Mouse (Mus musculus) heart, embryonic 16.5 days (tissue): ENCODE data around the gene Gm20683. TPM values are rescaled to one million over a fixed set of nuclear protein-coding genes. Genes with fewer than 3 reads are reported as not detected.

Experiments used
- ATAC-seq: fragments of 200-750 bp; cut with Nextera tagmentation; replicated peaks from 2 replicates; pipeline ENCODE4 v1.8.0; 2017; ENCODE audit warnings: moderate number of reproducible peaks; ENCODE audit not compliant: insufficient read depth, low FRiP score; ENCODE audit errors: extremely low read depth
- H3K27ac ChIP-seq: fragments of 300-500 bp; sonication (generic); 2 replicates; pipeline ENCODE4 v1.5.1; 2014; ENCODE audit warnings: mild to moderate bottlenecking, low read length, control low read depth, moderate library complexity
- H3K27me3 ChIP-seq: fragments of 300-500 bp; sonication (generic); 2 replicates; pipeline ENCODE4 v1.6.1; 2014; ENCODE audit warnings: low read length, mixed read lengths; ENCODE audit not compliant: control insufficient read depth, insufficient read depth
- H3K36me3 ChIP-seq: fragments of 300-500 bp; sonication (generic); 2 replicates; pipeline ENCODE4 v1.6.1; 2014; ENCODE audit not compliant: control insufficient read depth, insufficient read depth
- H3K4me1 ChIP-seq: fragments of 300-500 bp; sonication (generic); 2 replicates; pipeline ENCODE4 v1.6.1; 2014; ENCODE audit warnings: low read length, mixed read lengths; ENCODE audit not compliant: control insufficient read depth, insufficient read depth
- H3K4me2 ChIP-seq: fragments of 300-500 bp; sonication (generic); 2 replicates; pipeline ENCODE4 v1.6.1; 2014; ENCODE audit warnings: low read depth, mild to moderate bottlenecking, control low read depth, low read length
- H3K4me3 ChIP-seq: fragments of 300-500 bp; sonication (generic); 2 replicates; pipeline ENCODE4 v1.5.1; 2014; ENCODE audit warnings: mild to moderate bottlenecking, control low read depth, low read length
- H3K9ac ChIP-seq: fragments of 300-500 bp; sonication (generic); 2 replicates; pipeline ENCODE4 v1.6.1; 2014; ENCODE audit warnings: low read length, control low read depth
- H3K9me3 ChIP-seq: fragments of 300-500 bp; sonication (generic); replicated peaks from 2 replicates; pipeline ENCODE4 v1.6.1; 2016; ENCODE audit warnings: low read length; ENCODE audit not compliant: control insufficient read depth
- WGBS: fragments of 180-500 bp; shearing (Covaris S2); extraction: QIAGEN DNeasy Blood & Tissue Kit; methylation state at CpG from one replicate; pipeline ENCODE4 v1.1.7; 2014; 5-methylcytosine and 5-hydroxymethylcytosine counted together
- polyA plus RNA-seq: library from polyadenylated mRNA; unstranded; fragments of >200 nt; fragmentation: Nextera tagmentation; extraction: Ambion mirVana; gene quantifications from 2 replicates; pipeline ENCODE4 v1.2.1, GENCODE M21; 2015

Gene Gm20683
- polyA plus RNA-seq, 1 experiment from 2014 or later: 2.0 TPM

- peak; percentile 87 for ATAC-seq
Measured at GRCm38 (mm10) chr17:25868601-25869191, 27.1 kb upstream of the Gm20683 start, which contains the start of gene Mcrip2. Gene Mcrip2, minus strand, starts transcription at chr17:25868764.

GRCm38 (mm10) chr17:25867836-25868600, 26.5 kb upstream of the Gm20683 start:
- H3K36me3 ChIP-seq: no peaks in the 10 kb centered on the region
- no peaks in the 10 kb centered on the region for H3K9me3 ChIP-seq
- no peaks in the 10 kb centered on the region for H3K27me3 ChIP-seq
- WGBS: under 1% methylated on average over 42 of the region's 42 CpGs
- peaks cover 14% of the 10 kb centered on the region for H3K4me1 ChIP-seq
- peak overlapping the region; percentile 98 for H3K27ac ChIP-seq
- ATAC-seq: peak; percentile 56
- H3K9ac ChIP-seq: peak overlapping the region; percentile 97
- H3K4me3 ChIP-seq: peak overlapping the region; percentile 94
- peak overlapping the region; percentile 90 for H3K4me2 ChIP-seq

More at GRCm38 (mm10) chr17:25868601-25869191, 27.1 kb upstream of the Gm20683 start, which contains the start of gene Mcrip2:
- Histone ChIP-seq H3K4me2 (peak within 1 kb of the TSS; percentile 90), H3K9ac (peak within 1 kb of the TSS; percentile 97), H3K27me3 (no peaks in the 10 kb centered on the region), H3K27ac (peak within 1 kb of the TSS; percentile 98), H3K4me1 (peaks cover 14% of the 10 kb centered on the region), H3K9me3 (no peaks in the 10 kb centered on the region), H3K36me3 (no peaks in the 10 kb centered on the region), H3K4me3 (peak within 1 kb of the TSS; percentile 94)
- under 1% methylated on average over 24 of the region's 24 CpGs for WGBS

DNA sequence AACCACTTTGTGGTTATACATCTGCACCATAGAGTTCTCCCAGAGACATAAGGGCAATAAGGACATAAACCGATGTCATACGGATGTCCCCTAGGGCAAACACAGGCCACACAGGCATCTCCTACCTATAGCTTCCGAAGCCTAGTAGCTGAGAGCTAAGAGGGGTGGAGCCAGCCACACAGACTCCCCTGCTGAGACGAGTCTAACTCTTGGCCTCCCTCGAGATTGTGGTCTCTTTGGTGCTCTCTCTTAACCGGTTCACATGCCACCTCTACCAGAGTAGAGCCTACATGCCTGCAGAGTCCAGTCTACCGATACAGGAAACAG, 25.9 kb upstream of the Gm20683 start:
- no peaks in the 10 kb centered on the region for H3K9me3 ChIP-seq
- no peaks in the 10 kb centered on the region for H3K27me3 ChIP-seq
- peak overlapping the region; percentile 97 for H3K9ac ChIP-seq
- H3K4me2 ChIP-seq: peak overlapping the region; percentile 90
- no peak; the same call in 1 of the 2 replicates for ATAC-seq
- peak overlapping the region; percentile 94 for H3K4me3 ChIP-seq
- H3K27ac ChIP-seq: peak overlapping the region; percentile 98
- peaks cover 14% of the 10 kb centered on the region for H3K4me1 ChIP-seq
- WGBS: 8% methylated on average over 7 of the region's 7 CpGs
- H3K36me3 ChIP-seq: no peaks in the 10 kb centered on the region

DNA sequence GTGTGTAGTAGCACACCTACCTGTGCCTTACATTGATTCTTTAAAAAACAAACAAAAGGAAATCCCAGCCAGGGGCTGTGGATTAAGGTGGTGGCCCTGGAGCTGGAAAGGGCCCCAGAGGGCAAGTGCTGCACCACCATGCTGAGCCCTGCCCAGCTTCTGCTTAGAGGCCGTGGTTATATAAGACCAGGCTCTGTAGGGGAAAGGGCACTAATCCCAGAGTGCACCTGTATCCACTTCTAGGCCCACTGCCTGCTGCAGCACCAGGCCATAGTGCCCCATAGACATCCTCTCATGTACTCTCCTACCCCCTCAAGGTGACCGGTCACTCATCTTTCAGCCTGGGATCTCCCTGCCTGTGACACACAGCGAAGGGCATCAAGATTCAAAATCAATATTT, 24.6 kb upstream of the Gm20683 start:
- Histone ChIP-seq H3K4me1 (peaks cover 20% of the 10 kb centered on the region), H3K27me3 (no peaks in the 10 kb centered on the region), H3K4me2 (peak overlapping the region; percentile 90), H3K27ac (no peak overlapping the region), H3K9ac (peak overlapping the region; percentile 36; the same call in 1 of the 2 replicates), H3K9me3 (no peaks in the 10 kb centered on the region), H3K4me3 (peak overlapping the region; percentile 94), H3K36me3 (no peaks in the 10 kb centered on the region)
- ATAC-seq: no peak
- 91% methylated on average over 3 of the region's 3 CpGs for WGBS

- ATAC-seq: no peak
- WGBS: 89% methylated on average over 11 of the region's 11 CpGs
- H3K27ac ChIP-seq: no peak overlapping the region
- H3K4me3 ChIP-seq: no peak overlapping the region
- no peak overlapping the region for H3K9ac ChIP-seq
- H3K4me1 ChIP-seq: peaks cover 27% of the 10 kb centered on the region
- no peaks in the 10 kb centered on the region for H3K36me3 ChIP-seq
- no peaks in the 10 kb centered on the region for H3K9me3 ChIP-seq
- no peaks in the 10 kb centered on the region for H3K27me3 ChIP-seq
- H3K4me2 ChIP-seq: no peak overlapping the region
Measured at GRCm38 (mm10) chr17:25865288-25865687, 23.7 kb upstream of the Gm20683 start.

DNA sequence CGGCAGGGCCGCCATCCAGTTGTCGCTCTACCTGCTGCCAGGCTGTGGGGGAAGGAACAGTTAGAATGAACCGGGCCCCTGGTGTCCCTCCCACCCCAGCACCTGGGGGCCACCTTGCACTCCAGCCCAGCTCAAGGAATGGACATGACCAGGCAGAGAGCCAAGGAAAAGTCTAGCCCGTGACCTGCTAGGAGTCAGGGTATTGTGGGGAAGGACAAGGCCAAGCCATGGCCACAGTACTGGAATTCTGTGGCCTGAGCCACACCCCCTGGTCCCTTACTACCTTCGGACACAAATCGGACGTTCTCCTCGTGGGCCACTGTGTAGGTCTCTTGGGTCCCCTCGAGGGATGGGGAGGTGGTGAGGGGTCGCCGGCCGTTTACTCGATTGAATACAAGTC, 22.7 kb upstream of the Gm20683 start:
- 87% methylated on average over 14 of the region's 14 CpGs for WGBS

DNA sequence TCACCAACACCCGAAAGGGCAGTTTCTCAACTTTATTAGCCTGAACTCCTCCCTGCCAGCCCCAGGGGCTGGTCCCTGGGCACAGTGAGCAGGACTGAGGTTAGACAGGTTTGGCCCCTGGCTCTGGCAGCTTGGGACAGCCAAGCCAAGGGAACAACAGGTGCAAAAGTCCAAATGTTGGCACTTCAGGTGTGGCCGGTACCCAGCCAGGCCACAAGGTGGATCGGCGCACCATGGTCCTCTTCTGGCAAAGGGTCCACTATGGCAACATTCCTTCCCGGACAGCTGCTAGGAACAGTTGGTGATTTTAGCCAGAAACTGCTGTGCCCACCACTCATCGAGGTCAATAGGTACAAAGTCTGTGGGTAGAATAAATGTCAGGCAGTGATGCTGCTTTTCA, 22.1 kb upstream of the Gm20683 start:
- Histone ChIP-seq H3K36me3 (no peaks in the 10 kb centered on the region), H3K9me3 (no peaks in the 10 kb centered on the region), H3K27ac (no peak overlapping the region), H3K9ac (no peak overlapping the region), H3K4me3 (no peak overlapping the region), H3K4me1 (peaks cover 22% of the 10 kb centered on the region), H3K4me2 (no peak overlapping the region), H3K27me3 (no peaks in the 10 kb centered on the region)
- no peak for ATAC-seq
- WGBS: 87% methylated on average over 6 of the region's 6 CpGs

More for the DNA sequence above, 22.7 kb upstream of the Gm20683 start:
- Histone ChIP-seq H3K36me3 (no peaks in the 10 kb centered on the region), H3K27me3 (no peaks in the 10 kb centered on the region), H3K9ac (no peak overlapping the region), H3K4me2 (no peak overlapping the region), H3K27ac (no peak overlapping the region), H3K9me3 (no peaks in the 10 kb centered on the region), H3K4me3 (no peak overlapping the region), H3K4me1 (peaks cover 27% of the 10 kb centered on the region)
- no peak for ATAC-seq

GRCm38 (mm10) chr17:25861704-25862612, 20.4 kb upstream of the Gm20683 start:
- H3K9me3 ChIP-seq: no peaks in the 10 kb centered on the region
- H3K27ac ChIP-seq: peak overlapping the region; percentile 79
- H3K36me3 ChIP-seq: no peaks in the 10 kb centered on the region
- H3K4me1 ChIP-seq: peaks cover 21% of the 10 kb centered on the region
- peak overlapping the region; percentile 75 for H3K4me3 ChIP-seq
- H3K27me3 ChIP-seq: no peaks in the 10 kb centered on the region
- peak overlapping the region; percentile 94 for H3K4me2 ChIP-seq
- ATAC-seq: peak; percentile 21; the same call in 1 of the 2 replicates
- H3K9ac ChIP-seq: peak overlapping the region; percentile 85
- WGBS: 10% methylated on average over 6 of the region's 6 CpGs
